8 mouse cellular contexts compared by ENCODE assay signal in the genomic region with DNA sequence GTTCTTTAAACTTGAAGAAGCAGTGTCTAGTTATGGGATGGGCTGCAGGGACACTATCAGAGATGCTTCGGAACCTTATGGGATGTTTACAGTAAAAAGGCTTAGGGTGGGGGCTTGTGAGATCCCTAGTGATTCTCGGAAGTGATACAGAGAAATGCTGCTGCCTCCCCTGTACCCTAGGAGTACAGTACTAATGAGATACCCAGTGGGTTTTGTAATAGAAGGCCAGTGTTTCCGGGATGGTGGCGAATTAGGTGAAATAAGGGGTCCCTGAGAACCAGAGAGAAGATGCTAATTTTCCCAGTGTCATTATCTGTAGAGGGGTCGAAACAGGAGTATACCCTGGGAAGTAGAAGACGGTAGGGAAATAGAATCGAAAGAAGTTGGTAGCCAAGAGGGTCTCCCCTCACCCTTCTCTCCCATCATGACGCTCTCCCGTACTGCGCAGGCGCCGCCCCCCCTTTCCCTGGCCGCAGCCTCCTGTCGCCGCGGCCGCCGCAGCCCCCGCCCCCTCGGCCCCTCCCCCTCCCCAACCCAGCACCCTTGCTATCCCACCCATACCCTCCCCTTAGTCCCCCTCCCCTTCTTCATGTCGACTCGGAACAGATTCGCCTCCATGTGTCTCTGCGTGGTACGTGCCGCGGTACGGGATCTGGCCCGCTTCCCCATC. TPM values are rescaled to one million over a fixed set of nuclear protein-coding genes. Genes with fewer than 3 reads are reported as not detected.
DNase-seq lines count a peak whose midpoint lies in the region; ATAC-seq and TF ChIP-seq lines count a peak whose summit lies in the region.

No protein-coding gene starts in this region.

- peaks cover 87% of the 10 kb centered on the region for H3K4me1 ChIP-seq in kidney, embryonic 15.5 days
- peaks cover 9% of the 10 kb centered on the region for H3K4me1 ChIP-seq in cortical plate, adult 2 months (ENCODE audit: control insufficient read depth, insufficient read depth, low read length)
- H3K4me1 ChIP-seq in forebrain, embryonic 16.5 days (replicated peaks; ENCODE audit: control insufficient read depth, insufficient read depth, low read length), result peaks cover 90% of the 10 kb centered on the region
- H3K4me1 ChIP-seq in liver, embryonic 15.5 days (replicated peaks), result peaks cover 46% of the 10 kb centered on the region

- no peaks in the 10 kb centered on the region for H3K9me3 ChIP-seq in kidney, embryonic 15.5 days (replicated peaks)
- no peaks in the 10 kb centered on the region for H3K9me3 ChIP-seq in forebrain, embryonic 16.5 days (ENCODE audit: control insufficient read depth, low read length)
- no peaks in the 10 kb centered on the region for H3K9me3 ChIP-seq in liver, embryonic 15.5 days (replicated peaks)

- H3K36me3 ChIP-seq in kidney, embryonic 15.5 days, result no peaks in the 10 kb centered on the region
- no peaks in the 10 kb centered on the region for H3K36me3 ChIP-seq in forebrain, embryonic 16.5 days (ENCODE audit: control insufficient read depth, insufficient read depth)
- no peaks in the 10 kb centered on the region for H3K36me3 ChIP-seq in liver, embryonic 15.5 days (replicated peaks)

- peak overlapping the region; percentile 31; the same call in 1 of the 2 replicates for H3K9ac ChIP-seq in kidney, embryonic 15.5 days
- H3K9ac ChIP-seq in forebrain, embryonic 16.5 days (replicated peaks; ENCODE audit: low read depth, low read length), result peak overlapping the region; percentile 52
- no peak overlapping the region for H3K9ac ChIP-seq in liver, embryonic 15.5 days

- no peak for DNase-seq in kidney, adult 11 months
- peak; percentile 74 for DNase-seq in testis, postnatal 10 days (ENCODE audit: low spot score)
- DNase-seq in layer of hippocampus, adult 11-12 months (ENCODE audit: low spot score), result no peak
- no peak for DNase-seq in frontal cortex, adult 2 months (ENCODE audit: extremely low spot score in 1 of 2, low spot score in 1 of 2)

- TF ChIP-seq POLR2A in cortical plate, adult 2 months (IDR thresholded peaks at IDR 0.05; ENCODE audit: extremely low read depth, insufficient read depth, low read length), result no peak

- H3K4me3 ChIP-seq in kidney, embryonic 15.5 days (replicated peaks), result peak overlapping the region; percentile 37
- peak overlapping the region; percentile 46 for H3K4me3 ChIP-seq in cortical plate, adult 2 months (ENCODE audit: insufficient read depth, low read length)
- H3K4me3 ChIP-seq in forebrain, embryonic 16.5 days (replicated peaks; ENCODE audit: low read length), result peak overlapping the region; percentile 41
- peak overlapping the region; percentile 8; the same call in 1 of the 2 replicates for H3K4me3 ChIP-seq in liver, embryonic 15.5 days (replicated peaks)

- 5% methylated on average over 28 of the region's 29 CpGs for WGBS in kidney, embryonic 15.5 days
- WGBS in forebrain, embryonic 16.5 days, result 4% methylated on average over 21 of the region's 29 CpGs
- 12% methylated on average over 27 of the region's 29 CpGs for WGBS in liver, embryonic 15.5 days (ENCODE audit: insufficient replicate concordance)

- no peak for ATAC-seq in kidney, embryonic 15.5 days (replicated peaks; ENCODE audit: low FRiP score)
- ATAC-seq in forebrain, embryonic 16.5 days, result no peak
- ATAC-seq in liver, embryonic 15.5 days (ENCODE audit: insufficient read depth), result no peak

- TF ChIP-seq CTCF in cortical plate, adult 2 months (IDR thresholded peaks at IDR 0.05; ENCODE audit: extremely low read depth, insufficient read depth, low read length), result no peak

- H3K27ac ChIP-seq in kidney, embryonic 15.5 days, result no peak overlapping the region
- 0 out of 2 replicates have a peak overlapping the region, but pooled peaks have one; percentile 38 for H3K27ac ChIP-seq in cortical plate, adult 2 months (ENCODE audit: insufficient read depth, low read length)
- H3K27ac ChIP-seq in forebrain, embryonic 16.5 days (ENCODE audit: low read length), result peak overlapping the region; percentile 71
- no peak overlapping the region for H3K27ac ChIP-seq in liver, embryonic 15.5 days (replicated peaks)

- H3K27me3 ChIP-seq in kidney, embryonic 15.5 days, result no peaks in the 10 kb centered on the region
- no peaks in the 10 kb centered on the region for H3K27me3 ChIP-seq in forebrain, embryonic 16.5 days (replicated peaks; ENCODE audit: control insufficient read depth, insufficient read depth, low read length)
- peaks cover 72% of the 10 kb centered on the region for H3K27me3 ChIP-seq in liver, embryonic 15.5 days

- peak overlapping the region; percentile 63 for H3K4me2 ChIP-seq in kidney, embryonic 15.5 days
- peak overlapping the region; percentile 66 for H3K4me2 ChIP-seq in forebrain, embryonic 16.5 days (ENCODE audit: low read length)
- H3K4me2 ChIP-seq in liver, embryonic 15.5 days, result peak overlapping the region; percentile 44; the same call in 1 of the 2 replicates

RNA-seq across cellular contexts. Expression of a gene that starts 6.9 kb away (rescaled TPM):
- 12.9 and 15.2 TPM in 2 replicates for polyA plus RNA-seq in kidney, embryonic 15.5 days (2015; fragmentation: Nextera tagmentation; extraction: Ambion mirVana)
- 816 and 828 TPM in 2 replicates for polyA plus RNA-seq in cortical plate, adult 2 months (2012; rRNA removed)
- 25.6 and 32.7 TPM in 2 replicates for polyA plus RNA-seq in forebrain, embryonic 16.5 days (2015; fragmentation: Nextera tagmentation; extraction: Ambion mirVana)
- polyA plus RNA-seq in liver, embryonic 15.5 days (2015; fragmentation: Nextera tagmentation; extraction: Ambion mirVana), result 0.63 and 0.93 TPM in 2 replicates
- polyA plus RNA-seq in frontal cortex, adult 2 months (2012; rRNA removed), result 697 and 762 TPM in 2 replicates

RNA-seq across cellular contexts. Expression of a gene that starts 8.4 kb away (rescaled TPM):
- 78.1 and 83.0 TPM in 2 replicates for polyA plus RNA-seq in kidney, embryonic 15.5 days (2015; fragmentation: Nextera tagmentation; extraction: Ambion mirVana)
- polyA plus RNA-seq in cortical plate, adult 2 months (2012; rRNA removed), result 66.5 and 71.6 TPM in 2 replicates
- 60.2 and 60.6 TPM in 2 replicates for polyA plus RNA-seq in forebrain, embryonic 16.5 days (2015; fragmentation: Nextera tagmentation; extraction: Ambion mirVana)
- 111 and 124 TPM in 2 replicates for polyA plus RNA-seq in liver, embryonic 15.5 days (2015; fragmentation: Nextera tagmentation; extraction: Ambion mirVana)
- polyA plus RNA-seq in frontal cortex, adult 2 months (2012; rRNA removed), result 69.8 and 74.0 TPM in 2 replicates

RNA-seq across cellular contexts. Expression of a gene that starts 23.2 kb away (rescaled TPM):
- polyA plus RNA-seq in kidney, embryonic 15.5 days (2015; fragmentation: Nextera tagmentation; extraction: Ambion mirVana), result 38.2 and 43.2 TPM in 2 replicates
- 26.9 and 30.4 TPM in 2 replicates for polyA plus RNA-seq in cortical plate, adult 2 months (2012; rRNA removed)
- polyA plus RNA-seq in forebrain, embryonic 16.5 days (2015; fragmentation: Nextera tagmentation; extraction: Ambion mirVana), result 34.6 and 34.7 TPM in 2 replicates
- polyA plus RNA-seq in liver, embryonic 15.5 days (2015; fragmentation: Nextera tagmentation; extraction: Ambion mirVana), result 5.3 and 5.5 TPM in 2 replicates
- polyA plus RNA-seq in frontal cortex, adult 2 months (2012; rRNA removed), result 34.9 and 35.3 TPM in 2 replicates

RNA-seq across cellular contexts. Expression of a gene that starts 28.0 kb away (rescaled TPM):
- polyA plus RNA-seq in kidney, embryonic 15.5 days (2015; fragmentation: Nextera tagmentation; extraction: Ambion mirVana), result 75.8 and 78.8 TPM in 2 replicates
- 37.6 and 38.2 TPM in 2 replicates for polyA plus RNA-seq in cortical plate, adult 2 months (2012; rRNA removed)
- 63.7 and 66.8 TPM in 2 replicates for polyA plus RNA-seq in forebrain, embryonic 16.5 days (2015; fragmentation: Nextera tagmentation; extraction: Ambion mirVana)
- 23.1 and 24.0 TPM in 2 replicates for polyA plus RNA-seq in liver, embryonic 15.5 days (2015; fragmentation: Nextera tagmentation; extraction: Ambion mirVana)
- 38.9 and 42.2 TPM in 2 replicates for polyA plus RNA-seq in frontal cortex, adult 2 months (2012; rRNA removed)

RNA-seq across cellular contexts. Expression of a gene that starts 30.3 kb away (rescaled TPM):
- 1.3 and 2.3 TPM in 2 replicates for polyA plus RNA-seq in kidney, embryonic 15.5 days (2015; fragmentation: Nextera tagmentation; extraction: Ambion mirVana)
- 2.3 and 3.5 TPM in 2 replicates for polyA plus RNA-seq in cortical plate, adult 2 months (2012; rRNA removed)
- polyA plus RNA-seq in forebrain, embryonic 16.5 days (2015; fragmentation: Nextera tagmentation; extraction: Ambion mirVana), result 1.5 and 2.0 TPM in 2 replicates
- 6.8 and 7.3 TPM in 2 replicates for polyA plus RNA-seq in liver, embryonic 15.5 days (2015; fragmentation: Nextera tagmentation; extraction: Ambion mirVana)
- 2.4 and 3.6 TPM in 2 replicates for polyA plus RNA-seq in frontal cortex, adult 2 months (2012; rRNA removed)

Comparison
In these comparisons a context has a peak if more than half of its experiments do, and no peak if none do; other contexts are left out.
1. H3K27ac ChIP-seq: peak in cortical plate, adult 2 months (single experiment) and forebrain, embryonic 16.5 days (single experiment); none in kidney, embryonic 15.5 days (single experiment) and liver, embryonic 15.5 days (single experiment).
2. RNA of a gene that starts 6.9 kb away (polyA plus RNA-seq): 816 to 828 TPM in cortical plate, adult 2 months and 697 to 762 TPM in frontal cortex, adult 2 months; 25.6 to 32.7 TPM in forebrain, embryonic 16.5 days, 12.9 to 15.2 TPM in kidney, embryonic 15.5 days and 0.63 to 0.93 TPM in liver, embryonic 15.5 days; every median in the first group is over 10 times any median in the second.
3. Peak in every context shown above with its lines, with median percentiles within 50 percentile points of each other: H3K4me2 ChIP-seq and H3K4me3 ChIP-seq.